Mouse (Mus musculus): ENCODE data around the gene Rnf224.

Gene Rnf224

GRCm38 (mm10) chr2:25225811-25226379 is 10.7 kb downstream of the Rnf224 start:
- WGBS: 67% methylated on average over 8 of the region's 8 CpGs

GRCm38 (mm10) chr2:25224766-25225752 is 11.5 kb downstream of the Rnf224 start:
- WGBS: 2% methylated on average over 41 of the region's 41 CpGs

DNA sequence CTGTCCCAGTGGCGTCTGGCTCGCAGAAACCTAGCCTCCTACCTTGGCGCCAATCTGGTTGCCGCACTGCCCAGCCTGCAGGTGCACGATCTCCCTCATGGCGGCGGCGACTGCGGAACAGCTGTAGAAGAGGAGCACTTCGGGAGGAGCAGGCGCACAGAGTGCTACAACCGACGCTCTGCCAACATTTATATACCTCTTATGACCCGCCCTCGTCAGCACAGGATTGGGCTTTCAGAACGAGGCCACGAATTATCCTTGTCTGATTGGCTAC is 12.2 kb downstream of the Rnf224 start, which contains the start of gene Tubb4b:
Tubb4b (minus strand) TSS at position 211 of the 274 bp plus-strand sequence.
- under 1% methylated on average over 17 of the region's 17 CpGs for WGBS

DNA sequence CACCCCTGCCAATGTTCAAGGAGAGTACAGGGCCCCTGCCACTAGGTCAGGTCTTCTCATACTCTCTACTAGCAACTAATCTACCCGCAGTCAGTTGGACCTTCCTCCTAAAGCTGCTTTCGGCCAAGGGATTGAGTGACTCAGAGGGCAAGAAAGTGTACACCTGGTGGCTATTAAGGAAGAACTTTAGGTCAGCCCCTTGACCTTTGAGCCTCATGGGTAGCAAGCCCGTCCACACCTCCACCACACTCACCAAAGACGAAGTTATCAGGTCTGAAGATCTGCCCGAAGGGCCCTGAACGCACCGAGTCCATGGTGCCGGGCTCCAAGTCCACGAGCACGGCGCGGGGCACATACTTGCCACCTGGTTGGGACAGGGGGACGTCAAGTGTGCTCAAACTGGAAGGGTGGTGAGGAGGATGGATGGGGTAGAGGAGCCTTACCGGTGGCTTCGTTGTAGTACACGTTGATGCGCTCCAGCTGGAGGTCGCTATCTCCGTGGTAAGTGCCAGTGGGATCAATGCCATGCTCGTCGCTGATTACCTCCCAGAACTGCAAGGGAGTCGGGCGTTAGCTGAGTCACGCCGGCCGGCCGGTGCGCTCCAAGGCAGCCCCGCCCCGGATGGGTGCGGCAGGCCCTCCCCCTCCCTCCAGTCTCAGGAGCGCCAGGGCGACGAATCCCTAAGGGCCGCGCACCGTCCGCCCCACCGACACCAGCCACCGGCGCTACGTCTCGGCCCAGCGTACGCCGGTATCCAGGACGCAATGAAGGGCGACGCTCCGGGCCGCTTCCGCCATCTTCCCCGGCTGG is 12.7 kb downstream of the Rnf224 start:
- 2% methylated on average over 53 of the region's 53 CpGs for WGBS

DNA sequence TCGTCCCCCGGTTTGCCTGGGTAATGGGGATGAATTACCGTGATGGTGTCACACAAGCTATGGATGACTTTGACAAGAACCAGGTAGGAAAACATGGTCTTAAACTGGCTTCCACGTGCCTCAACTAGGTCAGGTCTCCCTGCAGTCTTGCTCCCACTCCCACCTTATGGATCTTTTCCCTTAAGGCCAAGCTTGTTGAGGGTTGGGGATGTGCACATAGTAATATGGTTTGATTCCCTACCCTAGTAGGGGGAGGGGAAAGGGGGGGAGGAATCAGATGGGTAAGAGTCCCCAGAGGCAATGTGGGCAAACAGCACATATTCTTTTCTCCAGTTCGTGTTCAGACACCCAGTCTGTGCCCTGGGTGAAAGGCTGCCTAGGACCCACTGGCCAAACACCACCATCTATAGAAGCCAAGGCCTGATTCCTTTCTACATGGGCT is 15.2 kb downstream of the Rnf224 start:
- WGBS: 77% methylated on average over 5 of the region's 5 CpGs

GRCm38 (mm10) chr2:25218445-25218844 is 18.1 kb downstream of the Rnf224 start, which contains the start of gene Fam166a:
Gene Fam166a, plus strand, starts transcription at chr2:25218745.

GRCm38 (mm10) chr2:25217666-25218065 is 18.9 kb downstream of the Rnf224 start:
- 77% methylated on average over 2 of the region's 2 CpGs for WGBS

DNA sequence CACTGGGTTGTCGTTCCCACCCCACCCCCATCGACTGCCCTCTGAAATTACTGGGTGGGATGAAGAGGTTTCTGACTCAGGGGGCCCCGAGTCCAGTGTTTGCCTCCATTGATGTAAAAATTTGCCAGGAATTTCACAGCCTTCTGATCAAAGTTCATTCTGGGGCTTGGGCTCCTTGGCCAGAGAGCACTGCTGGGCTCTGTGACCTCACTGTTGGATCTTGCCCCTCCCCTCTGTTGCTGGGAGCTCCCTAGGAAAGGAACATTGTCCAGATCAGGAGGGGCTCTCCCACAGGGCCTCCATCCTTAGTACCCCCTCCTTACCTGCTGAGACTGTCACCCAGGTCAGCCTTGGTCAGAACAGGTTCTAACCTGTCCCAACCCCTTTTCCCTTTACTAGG is 22.1 kb downstream of the Rnf224 start, which contains the start of gene Stpg3:
Stpg3 (minus strand) TSS at position 194 of the 400 bp plus-strand sequence.
- 76% methylated on average over 3 of the region's 3 CpGs for WGBS

DNA sequence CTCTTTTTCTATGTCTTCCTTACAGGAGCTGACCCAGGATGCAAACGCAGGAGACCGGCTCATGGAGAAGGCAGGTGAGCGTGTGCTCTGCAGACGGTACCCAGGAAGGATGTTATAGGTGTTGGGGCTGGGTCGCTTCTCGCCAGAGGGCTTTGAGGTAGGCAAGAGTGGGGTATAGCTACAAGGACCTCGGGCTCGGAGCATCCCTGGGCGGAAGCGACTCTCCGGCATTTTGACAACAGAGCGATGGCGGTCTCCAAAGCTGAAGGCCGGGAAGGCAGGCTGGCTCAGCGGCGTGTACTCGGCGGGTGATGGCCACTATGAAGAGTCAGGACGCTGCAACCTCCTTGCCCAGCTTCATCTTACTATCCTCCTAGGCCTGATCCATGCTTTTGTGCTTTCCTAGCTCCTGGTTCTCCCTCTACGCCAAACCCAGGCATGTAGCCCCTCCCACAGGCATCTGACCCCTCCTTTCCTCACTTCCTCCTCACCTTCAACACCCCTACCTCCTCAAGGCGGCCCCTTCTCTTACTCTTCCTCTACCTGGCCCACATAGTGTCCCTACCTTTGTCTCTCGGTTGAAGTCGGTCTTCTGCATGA is 23.2 kb downstream of the Rnf224 start:
- WGBS: 75% methylated on average over 23 of the region's 23 CpGs

DNA sequence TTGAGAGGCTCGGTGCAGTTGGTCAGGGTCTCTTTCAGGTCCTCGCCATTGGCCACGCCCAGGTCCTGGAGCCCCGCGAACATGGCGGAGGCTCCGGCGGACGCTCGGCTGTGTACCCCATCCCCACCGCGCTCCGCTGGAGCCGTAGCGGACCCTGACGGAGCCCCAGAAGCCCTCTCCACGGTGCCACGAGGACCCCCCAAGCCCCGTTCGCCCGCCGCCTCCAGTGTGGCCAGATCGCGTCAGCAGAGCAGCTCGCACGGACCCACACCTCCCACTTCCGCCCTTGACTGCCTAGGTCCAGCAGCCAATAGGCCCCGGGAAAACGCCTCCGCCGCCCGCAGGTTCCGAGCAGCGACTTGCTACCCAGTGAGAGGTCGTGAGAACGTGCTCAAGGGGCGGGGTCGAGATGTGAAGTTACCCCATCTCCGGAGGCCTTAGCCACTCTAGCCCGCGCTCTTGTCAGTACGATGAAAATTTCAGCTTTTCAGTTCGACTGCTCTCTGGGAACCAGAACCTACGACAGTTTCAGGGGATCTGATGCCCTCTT is 25.4 kb downstream of the Rnf224 start, which contains the start of gene Nelfb:
Nelfb (minus strand) TSS at position 369 of the 550 bp plus-strand sequence.
- under 1% methylated on average over 44 of the region's 44 CpGs for WGBS

- under 1% methylated on average over 24 of the region's 24 CpGs for WGBS
Observed at GRCm38 (mm10) chr2:25210686-25211085, 25.9 kb downstream of the Rnf224 start.

- WGBS: 77% methylated on average over 1 of the region's 1 CpGs
Observed at GRCm38 (mm10) chr2:25207593-25207992, 29.0 kb downstream of the Rnf224 start.

DNA sequence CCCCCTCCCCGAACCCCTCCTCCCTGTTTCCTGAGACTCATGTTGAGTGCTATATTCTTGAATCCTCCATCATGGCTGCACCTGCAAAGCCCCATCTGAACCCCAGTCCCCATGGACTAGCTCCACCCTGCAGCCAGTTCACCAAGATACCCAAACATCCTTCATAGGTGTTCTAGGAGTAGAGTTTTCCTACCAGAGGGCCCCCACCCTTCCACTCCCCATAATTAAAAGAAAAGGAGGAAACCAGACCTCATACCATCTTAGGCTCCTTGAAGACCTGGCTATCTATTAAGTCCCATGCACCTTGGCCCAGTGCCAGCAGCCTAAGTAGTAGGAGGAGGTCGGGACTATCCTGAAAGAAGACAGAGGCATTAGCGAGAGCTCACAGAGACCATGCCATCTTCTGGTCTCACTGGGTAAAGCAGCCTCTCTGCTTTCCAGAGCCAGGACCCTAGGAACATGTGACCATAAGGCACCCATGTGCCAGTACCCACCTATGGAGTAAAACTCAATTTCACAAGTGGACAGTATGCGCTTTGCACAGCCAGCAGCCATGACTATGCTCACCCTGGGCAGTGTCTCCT is 32.9 kb downstream of the Rnf224 start:
- WGBS: 53% methylated on average over 4 of the region's 4 CpGs

- 91% methylated on average over 2 of the region's 2 CpGs for WGBS
Observed at GRCm38 (mm10) chr2:25200631-25201030, 36.0 kb downstream of the Rnf224 start.

DNA sequence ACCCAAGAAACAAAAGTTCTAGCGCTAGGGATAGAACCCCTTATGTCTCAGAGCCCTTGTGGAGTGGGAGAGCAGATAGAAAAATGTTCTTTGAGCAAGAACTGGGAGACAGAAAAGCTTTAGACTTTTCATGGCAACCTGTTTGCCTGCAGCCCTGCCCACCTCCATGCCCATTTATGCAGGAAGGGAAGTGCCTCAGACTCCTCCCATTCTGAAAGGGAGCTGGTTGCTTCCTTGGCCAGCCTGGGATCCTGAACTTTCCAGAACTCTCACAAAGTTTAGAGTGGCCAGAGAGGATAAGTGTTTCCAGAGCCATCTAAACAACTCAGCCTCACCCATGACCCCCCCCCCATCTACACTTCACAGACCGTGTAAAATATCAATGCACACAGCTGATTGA is 39.4 kb downstream of the Rnf224 start:
- 46% methylated on average over 2 of the region's 2 CpGs for WGBS

GRCm38 (mm10) chr2:25196172-25196954 is 40.2 kb downstream of the Rnf224 start, which contains the start of gene Tor4a:
Gene Tor4a, minus strand, starts transcription at chr2:25196886.
- WGBS: 49% methylated on average over 8 of the region's 8 CpGs

GRCm38 (mm10) chr2:25195211-25196156 is 41.1 kb downstream of the Rnf224 start:
- WGBS: 52% methylated on average over 55 of the region's 55 CpGs

GRCm38 (mm10) chr2:25194486-25195171 is 42.0 kb downstream of the Rnf224 start:
- WGBS: 84% methylated on average over 17 of the region's 17 CpGs

All from cerebral cortex, adult 2 months (tissue).